ENCODE assay signal across 28 mouse cellular contexts in the genomic region with DNA sequence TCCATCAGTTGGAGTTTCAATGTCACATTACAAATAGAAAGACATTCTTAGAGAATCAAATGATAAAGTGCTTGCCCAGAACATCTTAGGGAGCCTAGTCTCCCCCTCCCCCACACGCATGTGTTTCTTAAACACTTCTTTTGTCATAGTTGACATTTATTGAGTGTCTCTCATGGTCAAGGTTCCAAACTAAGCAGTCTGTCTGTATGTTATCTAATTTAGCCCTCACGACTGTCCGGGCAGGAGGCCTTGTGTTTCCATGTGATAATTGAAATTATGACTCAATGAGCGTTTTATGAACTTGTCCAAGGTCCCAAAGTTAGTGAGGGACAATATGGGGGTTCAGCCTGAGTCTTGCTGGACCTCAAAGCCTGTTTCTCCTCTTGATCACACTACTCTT. TPM values are rescaled to one million over a fixed set of nuclear protein-coding genes. Genes with fewer than 3 reads are reported as not detected.
A peak's percentile ranks its signal among the peaks of the same experiment; 100 is the strongest.
DNase-seq lines count a peak whose midpoint lies in the region; ATAC-seq and TF ChIP-seq lines count a peak whose summit lies in the region.
"Had no signal": no experiment of that assay in that cellular context is flagged by ENCODE, and none has a peak within 500 bp of the region (broad histone marks: within the 10 kb centered on the region; RNA-seq: fewer than 3 reads in every experiment).

No protein-coding gene starts in this region.

- H3K4me3 ChIP-seq in kidney, postnatal 0 days (replicated peaks; ENCODE audit: low read depth, low read length) = no peak overlapping the region
- H3K4me3 ChIP-seq in liver, embryonic 16.5 days (ENCODE audit: low read depth, low read length) = no peak overlapping the region
- H3K4me3 ChIP-seq in forebrain, embryonic 14.5 days (ENCODE audit: low read depth, low read length) = no peak overlapping the region
- H3K4me3 ChIP-seq: embryonic facial prominence, embryonic 12.5 days; hindbrain, embryonic 13.5 days; layer of hippocampus, adult 2 months; limb, embryonic 10.5 days; limb, embryonic 15.5 days; lung, embryonic 15.5 days had no signal

- no peak overlapping the region for H3K27ac ChIP-seq in kidney, postnatal 0 days
- 0 out of 2 replicates have a peak overlapping the region, but pooled peaks have one; percentile 18 for H3K27ac ChIP-seq in liver, embryonic 16.5 days (ENCODE audit: low read length)
- H3K27ac ChIP-seq in forebrain, embryonic 14.5 days (ENCODE audit: low read depth, low read length) = no peak overlapping the region
- H3K27ac ChIP-seq: embryonic facial prominence, embryonic 12.5 days; hindbrain, embryonic 13.5 days; layer of hippocampus, adult 2 months; limb, embryonic 10.5 days; limb, embryonic 15.5 days; lung, embryonic 15.5 days had no signal

- WGBS in kidney, postnatal 0 days = 66% methylated on average over 4 of the region's 4 CpGs
- WGBS in liver, embryonic 16.5 days (ENCODE audit: insufficient replicate concordance) = 28% methylated on average over 4 of the region's 4 CpGs
- WGBS in forebrain, embryonic 14.5 days = 87% methylated on average over 4 of the region's 4 CpGs

- no peak overlapping the region for H3K9ac ChIP-seq in kidney, postnatal 0 days (ENCODE audit: low read depth, low read length)
- no peak overlapping the region for H3K9ac ChIP-seq in liver, embryonic 16.5 days (ENCODE audit: low read depth, low read length)
- H3K9ac ChIP-seq in forebrain, embryonic 14.5 days (ENCODE audit: low read length) = no peak overlapping the region
- H3K9ac ChIP-seq: embryonic facial prominence, embryonic 12.5 days; hindbrain, embryonic 13.5 days; limb, embryonic 15.5 days; lung, embryonic 15.5 days had no signal

- H3K36me3 ChIP-seq in kidney, postnatal 0 days (ENCODE audit: insufficient read depth, low read length) = no peaks in the 10 kb centered on the region
- H3K36me3 ChIP-seq in liver, embryonic 16.5 days (ENCODE audit: control insufficient read depth, insufficient read depth) = no peaks in the 10 kb centered on the region
- 0 out of 2 replicates have a peak, but pooled peaks cover 2% of the 10 kb centered on the region for H3K36me3 ChIP-seq in forebrain, embryonic 14.5 days (ENCODE audit: control insufficient read depth, insufficient read depth, low read length)
- H3K36me3 ChIP-seq: embryonic facial prominence, embryonic 12.5 days; hindbrain, embryonic 13.5 days; limb, embryonic 10.5 days; limb, embryonic 15.5 days; lung, embryonic 15.5 days had no signal

- no peaks in the 10 kb centered on the region for H3K9me3 ChIP-seq in kidney, postnatal 0 days (replicated peaks; ENCODE audit: low read length)
- H3K9me3 ChIP-seq in liver, embryonic 16.5 days (replicated peaks; ENCODE audit: control insufficient read depth, low read length) = no peaks in the 10 kb centered on the region
- no peaks in the 10 kb centered on the region for H3K9me3 ChIP-seq in forebrain, embryonic 14.5 days (replicated peaks; ENCODE audit: control insufficient read depth, low read length)
- H3K9me3 ChIP-seq: embryonic facial prominence, embryonic 12.5 days; hindbrain, embryonic 13.5 days; limb, embryonic 10.5 days; limb, embryonic 15.5 days; lung, embryonic 15.5 days had no signal

- no peaks in the 10 kb centered on the region for H3K4me1 ChIP-seq in kidney, postnatal 0 days (replicated peaks; ENCODE audit: insufficient read depth, low read length)
- H3K4me1 ChIP-seq in liver, embryonic 16.5 days (ENCODE audit: control insufficient read depth, low read depth, low read length) = peaks cover 21% of the 10 kb centered on the region
- peaks cover 21% of the 10 kb centered on the region for H3K4me1 ChIP-seq in forebrain, embryonic 14.5 days (ENCODE audit: control insufficient read depth, insufficient read depth, low read length)

- DNase-seq in adrenal gland, postnatal 10 days = peak; percentile 14
- no peak for DNase-seq in adrenal gland, adult 18-20 months (ENCODE audit: low spot score in 2 of 2)
- peak; percentile 18 for DNase-seq in kidney, postnatal 0 days (ENCODE audit: low spot score)
- no peak for DNase-seq in kidney, adult 9 months
- peak; percentile 30 for DNase-seq in c-Kit-positive CD71-positive TER-119-positive erythroid progenitor cells, embryonic 14.5 days (ENCODE audit: low spot score)
- no peak for DNase-seq in forebrain, embryonic 14.5 days (ENCODE audit: low spot score)
- DNase-seq in urinary bladder, postnatal 14 days (ENCODE audit: low spot score) = no peak
- DNase-seq: cerebellum, adult 8-10 months; cerebellum, postnatal 25 days; gastrocnemius, postnatal 14 days; heart, postnatal 36 days; kidney, postnatal 25 days; layer of hippocampus, postnatal 36 days; lung, postnatal 36 days; right cerebral cortex, postnatal 25 days; thymus, postnatal 14 days had no signal

- no peak for ATAC-seq in kidney, postnatal 0 days (replicated peaks; ENCODE audit: low FRiP score, low read depth)
- ATAC-seq in liver, embryonic 16.5 days (ENCODE audit: low read depth) = no peak
- no peak for ATAC-seq in forebrain, embryonic 14.5 days
- ATAC-seq: CD4-positive, CD25-positive, alpha-beta regulatory T cell, adult 4 months; intestine, embryonic 16.5 days; midbrain, embryonic 16.5 days had no signal

- 0 out of 2 replicates have a peak, but pooled peaks cover 4% of the 10 kb centered on the region for H3K27me3 ChIP-seq in kidney, postnatal 0 days (ENCODE audit: insufficient read depth, low read length)
- no peaks in the 10 kb centered on the region for H3K27me3 ChIP-seq in liver, embryonic 16.5 days (ENCODE audit: control insufficient read depth, insufficient read depth, low read depth, low read length)
- no peaks in the 10 kb centered on the region for H3K27me3 ChIP-seq in forebrain, embryonic 14.5 days (replicated peaks; ENCODE audit: control insufficient read depth, insufficient read depth, low read length)
- H3K27me3 ChIP-seq: embryonic facial prominence, embryonic 12.5 days; hindbrain, embryonic 13.5 days; limb, embryonic 15.5 days; lung, embryonic 15.5 days had no signal

- TF ChIP-seq CTCF in kidney, postnatal 0 days (IDR thresholded peaks at IDR 0.05; ENCODE audit: low read depth) = no peak

- H3K4me2 ChIP-seq in kidney, postnatal 0 days (ENCODE audit: low read length) = no peak overlapping the region
- peak overlapping the region; percentile 19 for H3K4me2 ChIP-seq in liver, embryonic 16.5 days (ENCODE audit: low read depth, low read length)
- no peak overlapping the region for H3K4me2 ChIP-seq in forebrain, embryonic 14.5 days (ENCODE audit: low read length)
- H3K4me2 ChIP-seq: embryonic facial prominence, embryonic 12.5 days; heart, embryonic 11.5 days; limb, embryonic 15.5 days; lung, embryonic 15.5 days; midbrain, embryonic 11.5 days had no signal

RNA-seq across cellular contexts. Expression of gene C530008M17Rik, which starts 5.0 kb away (rescaled TPM):
- 10 to 100 TPM in 1 of 2 experiments, 1 to 10 TPM in 1; 7.5 to 10.4 TPM for total RNA-seq in adrenal gland, postnatal 10 days (2021)
- total RNA-seq in adrenal gland, adult 18-20 months (2021) = 10 to 100 TPM in 1 of 2 experiments, 1 to 10 TPM in 1; 5.5 to 12.8 TPM
- polyA plus RNA-seq in kidney, postnatal 0 days (2015; fragmentation: Nextera tagmentation; extraction: Ambion mirVana) = 6.8 and 8.1 TPM in 2 replicates
- 5.7 and 6.0 TPM in 2 replicates for polyA plus RNA-seq in liver, embryonic 16.5 days (2015; fragmentation: Nextera tagmentation; extraction: Ambion mirVana)
- 44.6 and 57.5 TPM in 2 replicates for polyA plus RNA-seq in forebrain, embryonic 14.5 days (2014; fragmentation: Nextera tagmentation; extraction: Ambion mirVana)

Comparison
In these comparisons a context has a peak if more than half of its experiments do, and no peak if none do; other contexts are left out.
1. DNase-seq: peak in adrenal gland, postnatal 10 days (single experiment), kidney, postnatal 0 days (single experiment) and c-Kit-positive CD71-positive TER-119-positive erythroid progenitor cells, embryonic 14.5 days (single experiment); none in adrenal gland, adult 18-20 months (0 of 2), kidney, adult 9 months (single experiment), forebrain, embryonic 14.5 days (single experiment) and urinary bladder, postnatal 14 days (single experiment).